Mouse (Mus musculus) MEL (cell line): ENCODE measurements around the gene Abl1.

Source experiments
- CTCF ChIP-seq, 3 experiments: IDR thresholded peaks in 2 of 3; conservative IDR thresholded peaks in 1 of 3; 2 replicates each; pipeline ENCODE4 v1.5.1; 2011 to 2012; ENCODE audit warnings: low read length in 3 of 3, low read depth in 2 of 3, mild to moderate bottlenecking in 2 of 3, improper control_type of control experiment in 1 of 3, inconsistent platforms in 1 of 3, mixed read lengths in 1 of 3, moderate library complexity in 1 of 3; ENCODE audit not compliant: control insufficient read depth in 1 of 3, insufficient read depth in 1 of 3, poor library complexity in 1 of 3, severe bottlenecking in 1 of 3
- KAT2A ChIP-seq: conservative IDR thresholded peaks from 2 replicates; pipeline ENCODE4 v1.6.1; 2012; ENCODE audit warnings: low read depth, low read length, improper control_type of control experiment, inconsistent platforms

DNA sequence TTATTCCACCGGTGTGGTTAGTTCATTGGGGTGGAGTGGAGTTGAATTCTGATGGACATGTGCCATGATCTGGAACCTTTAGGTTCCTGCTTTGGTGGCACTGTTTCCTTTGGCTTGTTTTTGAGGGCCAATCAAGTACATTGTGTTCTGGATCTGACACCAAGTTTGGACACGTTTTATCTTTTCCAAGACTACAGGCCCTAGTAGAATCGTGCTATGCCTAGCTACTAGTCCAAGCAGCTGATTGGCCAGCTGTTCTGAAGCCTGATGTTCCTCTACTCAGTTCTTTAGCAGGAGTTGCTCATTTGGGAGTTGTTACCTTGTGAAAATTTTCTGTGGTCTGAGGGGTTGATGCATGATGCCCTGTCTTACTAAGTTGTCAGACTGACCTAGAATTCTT is 25.6 kb downstream of the Abl1 start:
- no peak for TF ChIP-seq CTCF (IDR thresholded peaks at IDR 0.05 in 2 of 3, conservative IDR thresholded peaks at IDR 0.05 in 1 of 3; ENCODE audit: control insufficient read depth in 1 of 3, insufficient read depth in 1 of 3, low read depth in 2 of 3, low read length in 3 of 3, poor library complexity in 1 of 3, severe bottlenecking in 1 of 3)
- TF ChIP-seq KAT2A: no peak
